Mouse (Mus musculus) lung, adult 2 months (tissue): ENCODE measurements at regions not wholly inside any gene's neighbourhood (a gene's known extent, or its start where the extent isn't known, plus 50 kb on each side); places are given as distances from the start of the nearest gene placed in this dataset.

Experiments used
- CTCF ChIP-seq: fragments of 200-500 bp; IDR thresholded peaks from 2 replicates; pipeline ENCODE4 v1.5.1; 2011; ENCODE audit warnings: mild to moderate bottlenecking, low read length, control low read depth; ENCODE audit not compliant: insufficient read depth
- POLR2A ChIP-seq: fragments of 200-500 bp; IDR thresholded peaks from 2 replicates; pipeline ENCODE4 v1.6.1; 2011; ENCODE audit warnings: low read depth, mild to moderate bottlenecking, control low read depth, low read length, borderline replicate concordance; ENCODE audit errors: extremely low read depth

DNA sequence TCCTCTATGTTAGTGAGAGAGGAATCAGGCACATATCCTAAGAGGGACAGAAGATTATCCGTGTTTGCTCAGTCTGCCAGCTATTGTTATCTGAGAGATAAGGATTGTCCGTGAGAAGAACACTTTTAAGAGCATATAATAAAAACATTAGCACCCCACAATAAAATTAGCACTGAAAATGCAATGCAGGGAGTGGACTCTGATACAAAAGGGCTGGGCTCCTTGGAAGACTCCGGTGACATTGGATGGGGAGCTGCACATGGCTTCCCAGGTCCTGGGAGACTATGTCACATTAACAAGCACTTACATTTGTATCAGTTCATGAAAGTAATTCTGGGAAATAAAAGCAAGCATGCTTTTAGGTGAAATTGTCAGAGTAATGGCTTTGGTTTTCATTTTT, 238.6 kb upstream of the Map3k1 start:
- no peak for TF ChIP-seq POLR2A
- no peak for TF ChIP-seq CTCF
